Mouse (Mus musculus): ENCODE data around the gene Faf2.

DNA sequence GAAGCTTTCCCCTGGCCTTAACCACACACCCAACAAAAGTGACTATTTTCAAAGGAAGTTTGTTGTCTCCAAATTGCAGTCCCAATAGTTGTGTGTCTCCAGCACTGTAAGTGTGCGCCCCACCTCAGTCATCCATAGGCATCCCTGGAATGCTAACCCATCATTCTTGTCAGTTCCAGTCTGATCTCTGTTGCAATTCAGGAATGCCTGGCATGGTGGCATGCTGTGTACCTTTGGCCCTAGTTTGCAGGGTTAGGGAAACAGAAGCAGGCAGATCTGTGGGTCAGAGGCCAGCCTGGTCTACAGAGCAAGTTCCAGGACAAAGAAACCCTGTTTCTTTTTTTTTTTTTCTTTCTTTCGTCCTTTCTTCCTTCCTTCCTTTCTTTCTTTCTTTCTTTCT is 48.9 kb downstream of the Faf2 start:
- TF ChIP-seq CTCF (IDR thresholded peaks at IDR 0.05; ENCODE audit: extremely low read depth, insufficient read length, insufficient replicate concordance, low read depth, low read length) (no peak), POLR2A (IDR thresholded peaks at IDR 0.05; ENCODE audit: low read depth, low read length) (no peak)
